Mouse (Mus musculus) MEL (cell line): Measurements from ENCODE around the gene Gm49369.

Source experiments
- CTCF ChIP-seq, 3 experiments: IDR thresholded peaks in 2 of 3; conservative IDR thresholded peaks in 1 of 3; 2 replicates each; pipeline ENCODE4 v1.5.1; 2011 to 2012; ENCODE audit warnings: low read length in 3 of 3, low read depth in 2 of 3, mild to moderate bottlenecking in 2 of 3, improper control_type of control experiment in 1 of 3, inconsistent platforms in 1 of 3, mixed read lengths in 1 of 3, moderate library complexity in 1 of 3; ENCODE audit not compliant: control insufficient read depth in 1 of 3, insufficient read depth in 1 of 3, poor library complexity in 1 of 3, severe bottlenecking in 1 of 3
- HCFC1 ChIP-seq: IDR thresholded peaks from 2 replicates; pipeline ENCODE4 v1.6.1; 2012; ENCODE audit warnings: low read depth, mild to moderate bottlenecking, inconsistent platforms, low read length, improper control_type of control experiment, moderate library complexity
- SMC3 ChIP-seq: IDR thresholded peaks from 2 replicates; pipeline ENCODE4 v1.6.1; 2011; ENCODE audit warnings: low read depth, low read length, improper control_type of control experiment

DNA sequence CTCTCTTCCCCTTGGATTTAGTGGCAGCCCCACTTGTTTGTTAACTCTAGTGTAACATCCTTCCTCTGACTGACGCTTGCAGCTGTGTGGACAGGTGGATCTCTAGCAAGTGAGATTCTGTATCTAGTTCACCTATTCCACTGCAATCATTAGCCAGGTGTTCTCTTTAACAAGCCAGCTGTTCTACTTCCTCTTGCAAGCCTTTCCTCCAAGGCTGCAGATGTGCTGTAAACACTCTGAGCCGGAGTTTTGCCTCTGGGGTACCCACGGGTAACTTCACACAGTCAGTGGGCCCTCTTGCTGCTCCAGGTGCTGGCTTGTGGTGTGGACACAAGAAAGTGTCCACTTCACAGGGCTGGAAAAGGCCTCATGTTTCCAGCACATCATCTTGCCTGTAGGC lies 24.9 kb downstream of the Gm49369 start:
- TF ChIP-seq SMC3, result no peak
- no peak for TF ChIP-seq HCFC1
- no peak for TF ChIP-seq CTCF (IDR thresholded peaks at IDR 0.05 in 2 of 3, conservative IDR thresholded peaks at IDR 0.05 in 1 of 3; ENCODE audit: control insufficient read depth in 1 of 3, insufficient read depth in 1 of 3, low read depth in 2 of 3, low read length in 3 of 3, poor library complexity in 1 of 3, severe bottlenecking in 1 of 3)
